Mouse (Mus musculus) E14TG2a.4 (cell line): ENCODE measurements at regions not wholly inside any gene's neighbourhood (a gene's known extent, or its start where the extent isn't known, plus 50 kb on each side); places are given as distances from the start of the nearest gene placed in this dataset.
A peak's percentile ranks its signal among the peaks of the same experiment; 100 is the strongest.
"Not testable (repeated sequence)": the region's sequence is repeated elsewhere in the genome, so short reads cannot be mapped to it uniquely, and the experiment has no call there.

Source experiments
- H3K27me3 ChIP-seq: 2 replicates; pipeline ENCODE4 v1.6.1; 2014; ENCODE audit warnings: low read length, control low read depth; ENCODE audit not compliant: insufficient read depth
- H3K36me3 ChIP-seq: 2 replicates; pipeline ENCODE4 v1.6.1; 2014; ENCODE audit warnings: low read length, control low read depth; ENCODE audit not compliant: insufficient read depth
- H3K4me1 ChIP-seq: replicated peaks from 2 replicates; pipeline ENCODE4 v1.6.1; 2014; ENCODE audit warnings: low read depth, low read length, control low read depth
- H3K4me3 ChIP-seq: replicated peaks from 2 replicates; pipeline ENCODE4 v1.5.1; 2014; ENCODE audit warnings: mild to moderate bottlenecking, low read length
- H3K9me3 ChIP-seq: 2 replicates; pipeline ENCODE4 v1.6.1; 2014; ENCODE audit warnings: low read length, control low read depth
- CTCF ChIP-seq: conservative IDR thresholded peaks from 2 replicates; pipeline ENCODE4 v1.5.1; 2014; ENCODE audit warnings: low read length
- NANOG ChIP-seq: IDR thresholded peaks from 2 replicates; pipeline ENCODE4 v1.6.1; 2014; ENCODE audit warnings: borderline replicate concordance, low read length, mixed read lengths
- POU5F1 ChIP-seq: IDR thresholded peaks from 2 replicates; pipeline ENCODE4 v1.6.1; 2014; ENCODE audit warnings: low read length, borderline replicate concordance

DNA sequence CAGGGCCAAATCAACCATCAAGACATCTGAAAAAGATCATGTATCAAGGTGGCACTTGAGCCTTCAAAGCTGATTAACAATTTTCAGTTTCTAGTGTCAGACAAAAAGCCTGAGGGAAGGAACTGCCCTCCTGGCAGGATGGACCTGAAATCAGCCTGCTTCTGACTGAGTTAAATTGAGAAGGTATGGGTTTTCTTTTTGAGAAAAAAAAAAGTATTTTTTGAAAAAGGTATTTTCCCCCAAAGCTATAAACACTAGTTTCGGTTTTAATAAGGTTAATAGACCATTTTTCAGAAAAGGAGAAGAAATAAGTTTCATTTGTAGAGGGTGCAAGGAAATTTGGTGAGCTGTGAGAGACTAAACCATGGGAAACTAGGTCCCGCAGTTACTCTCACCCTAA is 124.6 kb upstream of the Mrpl21 start:
- not testable (repeated sequence) for H3K27me3 ChIP-seq, H3K4me3 ChIP-seq, H3K36me3 ChIP-seq
- Histone ChIP-seq H3K9me3 (peaks cover 19% of the 10 kb centered on the region; the same call in 1 of the 2 replicates), H3K4me1 (peaks cover 14% of the 10 kb centered on the region)

DNA sequence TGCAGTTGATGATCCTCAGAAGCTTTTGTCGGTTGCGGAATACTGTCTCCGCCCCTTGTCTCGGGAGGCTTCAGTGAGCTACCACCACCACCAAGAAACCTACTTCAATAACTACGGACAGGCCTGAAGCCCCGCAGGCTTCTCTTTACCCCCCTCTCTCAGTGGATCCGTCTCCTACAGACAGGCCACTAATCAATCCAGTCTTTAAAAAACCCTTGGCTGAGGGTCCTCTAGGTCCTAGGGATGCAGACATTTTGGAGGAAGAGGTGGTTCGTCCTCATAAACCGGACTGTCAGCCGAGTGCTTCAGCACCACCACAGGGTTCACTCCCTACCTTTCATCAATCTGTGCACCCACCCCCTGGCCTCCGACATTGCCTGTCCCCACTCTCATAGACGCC is 123.4 kb upstream of the Mrpl21 start:
- Histone ChIP-seq H3K27me3 (peaks cover 9% of the 10 kb centered on the region), H3K4me1 (peaks cover 14% of the 10 kb centered on the region), H3K4me3 (peak overlapping the region; percentile 45), H3K9me3 (peaks cover 12% of the 10 kb centered on the region; the same call in 1 of the 2 replicates), H3K36me3 (no peaks in the 10 kb centered on the region)
- TF ChIP-seq POU5F1 (no peak), CTCF (no peak), NANOG (no peak)

DNA sequence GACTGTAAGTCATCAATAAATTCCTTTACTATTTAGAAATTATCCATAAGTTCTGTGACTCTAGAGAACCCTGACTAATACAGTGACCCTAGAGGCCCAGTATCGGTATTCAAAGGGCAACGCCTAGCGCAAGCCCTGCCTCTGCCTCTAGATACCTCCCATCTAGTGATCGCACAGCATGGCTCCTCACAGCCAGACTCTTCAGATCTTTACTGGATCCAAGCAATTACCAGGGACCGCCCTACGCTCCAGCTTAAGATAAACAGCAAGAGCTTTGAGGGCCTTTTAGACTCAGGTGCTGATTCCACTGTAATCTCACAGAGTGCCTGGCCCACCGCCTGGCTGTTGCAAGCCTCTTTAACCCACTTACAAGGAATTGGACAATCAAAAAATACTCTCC is 115.0 kb upstream of the Mrpl21 start:
- Histone ChIP-seq H3K9me3 (peaks cover 25% of the 10 kb centered on the region), H3K36me3 (no peaks in the 10 kb centered on the region), H3K27me3 (no peaks in the 10 kb centered on the region), H3K4me1 (peaks cover 4% of the 10 kb centered on the region; the same call in 1 of the 2 replicates), H3K4me3 (no peak overlapping the region)
- TF ChIP-seq CTCF (no peak), POU5F1 (no peak), NANOG (no peak)

DNA sequence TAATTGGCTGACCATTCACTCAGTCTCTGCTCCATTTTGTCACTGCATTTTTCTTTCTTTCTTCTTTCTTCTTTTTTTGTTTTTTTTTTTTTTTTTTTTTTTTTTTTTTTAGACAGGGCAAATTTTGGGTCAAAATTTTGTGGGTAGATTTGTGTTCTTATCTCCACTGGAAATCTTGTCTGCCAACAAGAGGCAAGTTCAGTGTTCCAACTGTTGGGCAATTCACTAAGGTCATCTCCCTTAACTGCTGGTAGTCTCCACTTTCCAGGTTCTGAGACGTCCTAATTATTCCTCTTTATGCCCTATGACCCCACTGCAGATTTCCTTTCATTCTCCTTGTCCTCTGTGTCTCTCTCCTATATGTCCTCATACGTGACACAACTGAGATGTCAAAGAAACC is 100.1 kb upstream of the Mrpl21 start:
- H3K36me3 ChIP-seq = no peaks in the 10 kb centered on the region
- TF ChIP-seq POU5F1 (no peak), NANOG (no peak), CTCF (no peak)
- H3K4me3 ChIP-seq = no peak overlapping the region
- no peaks in the 10 kb centered on the region for H3K27me3 ChIP-seq
- no peaks in the 10 kb centered on the region for H3K4me1 ChIP-seq
- no peaks in the 10 kb centered on the region for H3K9me3 ChIP-seq

DNA sequence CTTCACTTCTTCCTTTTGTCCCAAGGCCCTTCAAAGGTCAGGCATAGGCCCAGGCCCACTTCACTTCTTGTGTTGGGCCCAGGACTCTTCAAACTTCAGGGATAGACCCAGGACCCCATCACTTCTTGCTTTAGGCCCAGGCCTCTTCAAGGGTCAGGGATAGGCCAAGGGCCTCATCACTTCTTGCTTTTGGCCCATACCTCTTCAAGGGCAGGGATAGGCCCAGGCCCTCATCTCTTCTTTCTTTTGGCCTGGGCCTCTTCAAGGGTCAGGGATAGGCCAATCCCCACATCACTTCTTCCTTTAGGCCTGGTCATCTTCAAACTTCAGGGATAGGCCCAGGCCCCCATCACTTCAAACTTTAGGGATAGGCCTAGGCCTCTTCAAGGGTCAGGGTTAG is 90.1 kb upstream of the Mrpl21 start:
- Histone ChIP-seq H3K4me1 (no peaks in the 10 kb centered on the region), H3K27me3 (no peaks in the 10 kb centered on the region), H3K9me3 (no peaks in the 10 kb centered on the region), H3K36me3 (no peaks in the 10 kb centered on the region), H3K4me3 (no peak overlapping the region)
- TF ChIP-seq POU5F1 = no peak
- TF ChIP-seq CTCF = no peak
- no peak for TF ChIP-seq NANOG

DNA sequence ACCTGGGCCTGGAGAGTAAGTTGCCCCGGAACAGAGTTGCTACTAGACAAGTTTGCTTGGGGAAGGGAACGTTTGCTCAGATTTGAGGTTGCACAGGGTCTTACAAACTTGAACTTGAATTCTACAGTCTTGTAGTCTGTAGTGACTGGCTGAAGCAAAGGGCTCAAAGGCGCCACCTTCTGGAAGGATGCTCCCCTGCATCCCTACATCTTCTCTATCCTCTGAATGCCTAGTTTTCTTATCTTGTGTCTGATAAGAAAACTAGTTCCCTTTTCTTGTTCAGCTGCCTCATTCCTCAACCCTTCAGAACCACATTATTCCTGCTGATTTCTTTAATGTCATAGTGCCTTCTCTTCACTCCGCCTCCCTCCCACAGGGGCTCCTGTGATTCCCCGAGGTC is 78.2 kb upstream of the Mrpl21 start:
- not testable (repeated sequence) for H3K4me3 ChIP-seq, H3K27me3 ChIP-seq, H3K9me3 ChIP-seq, H3K36me3 ChIP-seq, H3K4me1 ChIP-seq
- TF ChIP-seq CTCF = peak; percentile 84

DNA sequence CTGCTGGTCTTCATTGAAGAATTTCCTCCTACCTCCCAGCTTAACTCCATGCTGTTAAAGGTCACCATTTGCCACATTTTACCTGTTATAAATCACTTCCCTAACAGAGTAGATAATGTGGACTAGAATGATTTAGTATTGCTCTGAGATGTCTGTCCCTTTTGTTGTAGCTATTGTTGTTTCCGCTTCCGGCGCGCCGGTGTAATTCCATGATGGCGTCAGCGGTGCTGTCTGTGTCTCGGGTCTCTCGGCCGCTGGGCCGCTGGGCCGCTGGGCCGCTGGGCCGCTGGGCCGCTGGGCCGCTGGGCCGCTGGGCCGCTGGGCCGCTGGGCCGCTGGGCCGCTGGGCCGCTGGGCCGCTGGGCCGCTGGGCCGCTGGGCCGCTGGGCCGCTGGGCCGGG is 77.3 kb upstream of the Mrpl21 start:
- H3K4me3 ChIP-seq = peak overlapping the region; percentile 69
- H3K27me3 ChIP-seq, H3K36me3 ChIP-seq, H3K4me1 ChIP-seq, H3K9me3 ChIP-seq: not testable (repeated sequence)

DNA sequence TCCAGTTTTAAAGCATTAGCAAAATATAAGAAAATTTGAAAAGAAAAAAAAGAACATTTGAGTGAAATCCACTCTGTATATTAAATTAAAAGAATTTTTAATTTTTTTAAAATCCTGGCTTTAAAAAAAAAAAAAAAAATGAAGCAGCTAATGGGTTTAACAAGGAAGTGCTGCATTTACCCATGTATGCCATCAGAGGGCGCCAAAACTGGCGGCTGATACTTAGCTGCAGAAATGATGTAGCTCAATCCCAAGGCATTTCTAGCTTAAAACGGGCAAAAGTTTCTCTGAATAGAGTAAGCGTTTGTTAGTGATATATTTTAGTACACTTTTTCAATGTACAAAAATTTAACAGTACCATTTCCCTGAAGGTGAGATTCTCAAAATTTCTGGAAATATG is 74.4 kb upstream of the Mrpl21 start:
- TF ChIP-seq POU5F1 (no peak), CTCF (peak; percentile 88), NANOG (no peak)
- Histone ChIP-seq H3K4me3 (no peak overlapping the region), H3K36me3 (no peaks in the 10 kb centered on the region), H3K27me3 (peaks cover 4% of the 10 kb centered on the region; the same call in 1 of the 2 replicates), H3K9me3 (no peaks in the 10 kb centered on the region; the same call in 1 of the 2 replicates), H3K4me1 (peaks cover 2% of the 10 kb centered on the region; the same call in 1 of the 2 replicates)
